Mouse (Mus musculus) bone marrow, adult 2 months (tissue): ENCODE results near the gene Fkbp2.

Experiments
- CTCF ChIP-seq: fragments of 200-500 bp; IDR thresholded peaks from 2 replicates; pipeline ENCODE4 v1.5.1; 2011; ENCODE audit warnings: low read length, control low read depth; ENCODE audit not compliant: control insufficient read depth, insufficient read depth
- POLR2A ChIP-seq: fragments of 200-500 bp; IDR thresholded peaks from 2 replicates; pipeline ENCODE4 v1.6.1; 2011; ENCODE audit warnings: low read depth, mild to moderate bottlenecking, control low read depth, low read length, borderline replicate concordance; ENCODE audit not compliant: control insufficient read depth

- no peak for TF ChIP-seq CTCF
- TF ChIP-seq POLR2A = no peak
These were observed 36.6 kb downstream of the Fkbp2 start for GRCm38 (mm10) chr19:6943709-6944108.
